Mouse (Mus musculus): ENCODE results near the gene Smarca1.

DNA sequence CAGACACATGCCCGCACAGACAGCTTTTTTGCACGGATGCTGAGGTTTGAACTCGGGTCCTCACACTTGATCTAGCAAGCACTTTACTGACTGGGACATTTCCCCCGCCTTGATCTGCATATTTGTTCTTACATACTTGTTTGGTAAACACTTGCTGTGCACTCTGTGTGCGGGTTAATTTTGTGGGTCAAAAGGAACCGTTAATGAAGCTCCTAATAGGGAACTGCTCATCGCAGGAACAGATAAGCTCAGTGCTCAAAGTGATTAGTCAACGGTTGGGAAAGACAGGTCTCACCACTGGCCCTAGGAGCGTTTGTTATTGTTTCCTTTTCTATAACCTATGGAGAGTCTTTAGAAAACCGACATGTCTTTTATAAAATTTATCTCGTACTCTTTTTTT lies 41.6 kb upstream of the Smarca1 start:
- TF ChIP-seq CTCF (IDR thresholded peaks at IDR 0.05; ENCODE audit: low read depth) (no peak), EP300 (optimal IDR thresholded peaks at IDR 0.05) (no peak)
